Mouse (Mus musculus) brain, embryonic 14.5 days (tissue): ENCODE data around the gene Rtkn.

Experiments
- CTCF ChIP-seq: fragments of 200-500 bp; IDR thresholded peaks from 2 replicates; pipeline ENCODE4 v1.5.1; 2012; ENCODE audit warnings: inconsistent platforms, mild to moderate bottlenecking, moderate library complexity, borderline replicate concordance; ENCODE audit not compliant: insufficient read depth, insufficient read length; ENCODE audit errors: extremely low read depth
- POLR2A ChIP-seq: fragments of 200-500 bp; IDR thresholded peaks from 2 replicates; pipeline ENCODE4 v1.6.1; 2012; ENCODE audit warnings: mild to moderate bottlenecking, inconsistent platforms, borderline replicate concordance; ENCODE audit not compliant: poor library complexity, insufficient read depth, insufficient read length, severe bottlenecking; ENCODE audit errors: extremely low read depth

- TF ChIP-seq CTCF (no peak), POLR2A (no peak)
These were observed 58.3 kb downstream of the Rtkn start for GRCm38 (mm10) chr6:83193571-83193970.
